In the genomic region with DNA sequence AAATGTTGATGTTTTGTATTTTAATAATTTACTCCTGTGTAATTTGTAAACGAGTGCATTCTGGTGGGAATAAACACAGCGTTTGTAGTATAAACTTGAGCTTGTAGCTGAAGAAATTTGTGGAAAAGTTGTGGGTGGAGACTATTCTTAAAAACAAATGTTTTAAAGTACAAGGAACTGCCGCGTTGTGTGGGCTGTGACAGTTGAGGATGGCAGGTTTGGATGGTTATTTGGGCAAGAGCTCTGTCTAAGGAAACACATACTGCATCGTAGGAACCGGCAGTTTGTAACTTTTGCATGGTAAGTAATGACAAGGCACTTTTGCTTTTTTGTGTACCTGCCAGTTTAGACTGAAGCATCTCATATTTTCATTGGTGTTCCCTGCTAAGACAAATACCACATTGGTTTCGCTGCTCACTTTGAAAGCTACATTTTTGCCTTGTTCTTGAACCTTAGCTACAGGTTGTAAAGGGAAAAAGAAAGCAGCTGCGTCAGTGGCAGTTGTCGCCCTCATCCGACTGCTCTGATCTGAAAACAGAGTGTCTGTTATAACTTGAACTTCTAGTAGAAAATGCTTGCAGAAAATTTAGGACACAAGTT, we compare ENCODE assay signal across 8 mouse cellular contexts. TPM values are rescaled to one million over a fixed set of nuclear protein-coding genes. Genes with fewer than 3 reads are reported as not detected.
DNase-seq lines count a peak whose midpoint lies in the region; ATAC-seq and TF ChIP-seq lines count a peak whose summit lies in the region.

No protein-coding gene starts in this region.

- peaks cover 5% of the 10 kb centered on the region; the same call in 1 of the 2 replicates for H3K4me1 ChIP-seq in kidney, postnatal 0 days (replicated peaks; ENCODE audit: insufficient read depth, low read length)
- peaks cover 15% of the 10 kb centered on the region for H3K4me1 ChIP-seq in brown adipose tissue, adult 24 weeks (ENCODE audit: control insufficient read depth, insufficient read depth, insufficient read length, low read length)
- peaks cover 18% of the 10 kb centered on the region for H3K4me1 ChIP-seq in midbrain, embryonic 13.5 days (replicated peaks)
- peaks cover 22% of the 10 kb centered on the region; the same call in 1 of the 2 replicates for H3K4me1 ChIP-seq in kidney, adult 2 months (ENCODE audit: control insufficient read depth, insufficient read depth, low read length)

- TF ChIP-seq POLR2A in kidney, adult 2 months (IDR thresholded peaks at IDR 0.05; ENCODE audit: low read depth, low read length), result no peak

- DNase-seq in kidney, postnatal 0 days (ENCODE audit: low spot score), result no peak
- DNase-seq in kidney, adult 11 months, result no peak
- peak; percentile 20 to 23 for DNase-seq in heart, postnatal 10 days
- no peak for DNase-seq in urinary bladder, adult 2 months (ENCODE audit: low spot score)
- no peak for DNase-seq in layer of hippocampus, adult 9-11 months
- DNase-seq in kidney, adult 2 months, result no peak

- intact Hi-C loops in heart, postnatal 10 days (cut with DNase I), result no loop called here

- H3K27ac ChIP-seq in kidney, postnatal 0 days, result no peak overlapping the region
- no peak overlapping the region for H3K27ac ChIP-seq in brown adipose tissue, adult 24 weeks (replicated peaks; ENCODE audit: low read depth, low read length)
- no peak overlapping the region for H3K27ac ChIP-seq in midbrain, embryonic 13.5 days
- H3K27ac ChIP-seq in kidney, adult 2 months (ENCODE audit: insufficient read depth, low read depth, low read length), result no peak overlapping the region

- no peaks in the 10 kb centered on the region for H3K36me3 ChIP-seq in kidney, postnatal 0 days (ENCODE audit: insufficient read depth, low read length)
- H3K36me3 ChIP-seq in midbrain, embryonic 13.5 days, result no peaks in the 10 kb centered on the region
- H3K36me3 ChIP-seq in kidney, adult 2 months (ENCODE audit: control insufficient read depth, insufficient read depth, low read length), result no peaks in the 10 kb centered on the region

- H3K27me3 ChIP-seq in kidney, postnatal 0 days (ENCODE audit: insufficient read depth, low read length), result no peaks in the 10 kb centered on the region
- H3K27me3 ChIP-seq in midbrain, embryonic 13.5 days, result no peaks in the 10 kb centered on the region
- H3K27me3 ChIP-seq in kidney, adult 2 months (replicated peaks; ENCODE audit: control insufficient read depth, insufficient read depth, low read length), result no peaks in the 10 kb centered on the region

- no peak for ATAC-seq in kidney, postnatal 0 days (replicated peaks; ENCODE audit: low FRiP score, low read depth)
- ATAC-seq in midbrain, embryonic 13.5 days, result no peak

- peak overlapping the region; percentile 8; the same call in 1 of the 2 replicates for H3K9ac ChIP-seq in kidney, postnatal 0 days (ENCODE audit: low read depth, low read length)
- H3K9ac ChIP-seq in midbrain, embryonic 13.5 days (replicated peaks), result no peak overlapping the region

- no peak overlapping the region for H3K4me3 ChIP-seq in kidney, postnatal 0 days (replicated peaks; ENCODE audit: low read depth, low read length)
- peak overlapping the region; percentile 44 for H3K4me3 ChIP-seq in brown adipose tissue, adult 24 weeks (ENCODE audit: insufficient read depth, low read depth, low read length)
- H3K4me3 ChIP-seq in midbrain, embryonic 13.5 days (replicated peaks), result no peak overlapping the region
- no peak overlapping the region for H3K4me3 ChIP-seq in kidney, adult 2 months (ENCODE audit: insufficient read depth, low read depth, low read length)

- no peaks in the 10 kb centered on the region for H3K9me3 ChIP-seq in kidney, postnatal 0 days (replicated peaks; ENCODE audit: low read length)
- H3K9me3 ChIP-seq in midbrain, embryonic 13.5 days, result no peaks in the 10 kb centered on the region

- H3K4me2 ChIP-seq in kidney, postnatal 0 days (ENCODE audit: low read length), result peak overlapping the region; percentile 87
- H3K4me2 ChIP-seq in midbrain, embryonic 13.5 days (replicated peaks), result 0 out of 2 replicates have a peak overlapping the region, but pooled peaks have one; percentile 6

- no peak for TF ChIP-seq CTCF in kidney, postnatal 0 days (IDR thresholded peaks at IDR 0.05; ENCODE audit: low read depth)
- no peak for TF ChIP-seq CTCF in kidney, adult 2 months (conservative IDR thresholded peaks at IDR 0.05; ENCODE audit: insufficient read depth, insufficient read length, low read depth, low read length)

- 56% methylated on average over 10 of the region's 10 CpGs for WGBS in kidney, postnatal 0 days
- 81% methylated on average over 10 of the region's 10 CpGs for WGBS in midbrain, embryonic 13.5 days
- WGBS in kidney, adult 2 months, result 30% methylated on average over 10 of the region's 10 CpGs

RNA-seq across cellular contexts. Expression of gene Dennd4c, which starts 2.1 kb away (rescaled TPM):
- polyA plus RNA-seq in kidney, postnatal 0 days (2015; fragmentation: Nextera tagmentation; extraction: Ambion mirVana), result 3.9 and 4.0 TPM in 2 replicates
- polyA plus RNA-seq in brown adipose tissue, adult 24 weeks (2012; ENCODE audit: insufficient read depth, insufficient read length, missing spikeins), result 13.7 and 14.5 TPM in 2 replicates
- total RNA-seq in heart, postnatal 10 days (2021), result 10 to 100 TPM; 34.2 to 34.8 TPM
- 3.5 and 5.6 TPM in 2 replicates for polyA plus RNA-seq in midbrain, embryonic 13.5 days (2015; fragmentation: Nextera tagmentation; extraction: Ambion mirVana)
- polyA plus RNA-seq in urinary bladder, adult 2 months (2012; rRNA removed), result 12.5 and 15.2 TPM in 2 replicates
- 4.7 and 5.6 TPM in 2 replicates for polyA plus RNA-seq in kidney, adult 2 months (2012; rRNA removed)

Comparison
In these comparisons a context has a peak if more than half of its experiments do, and no peak if none do; other contexts are left out.
1. DNase-seq: peak in heart, postnatal 10 days (2 of 2); none in kidney, postnatal 0 days (single experiment), kidney, adult 11 months (single experiment), urinary bladder, adult 2 months (single experiment), layer of hippocampus, adult 9-11 months (single experiment) and kidney, adult 2 months (single experiment).